Mouse (Mus musculus) skeletal muscle tissue, adult 2 months (tissue): ENCODE measurements around the gene Rbm39.
"Not testable (repeated sequence)": the region's sequence is repeated elsewhere in the genome, so short reads cannot be mapped to it uniquely, and the experiment has no call there.

ENCODE experiments used
- DNase-seq: peaks from one replicate; pipeline ENCODE4 v3.0.0-alpha.2; 2012; ENCODE audit warnings: low read depth, low spot score

The Rbm39 gene

DNA sequence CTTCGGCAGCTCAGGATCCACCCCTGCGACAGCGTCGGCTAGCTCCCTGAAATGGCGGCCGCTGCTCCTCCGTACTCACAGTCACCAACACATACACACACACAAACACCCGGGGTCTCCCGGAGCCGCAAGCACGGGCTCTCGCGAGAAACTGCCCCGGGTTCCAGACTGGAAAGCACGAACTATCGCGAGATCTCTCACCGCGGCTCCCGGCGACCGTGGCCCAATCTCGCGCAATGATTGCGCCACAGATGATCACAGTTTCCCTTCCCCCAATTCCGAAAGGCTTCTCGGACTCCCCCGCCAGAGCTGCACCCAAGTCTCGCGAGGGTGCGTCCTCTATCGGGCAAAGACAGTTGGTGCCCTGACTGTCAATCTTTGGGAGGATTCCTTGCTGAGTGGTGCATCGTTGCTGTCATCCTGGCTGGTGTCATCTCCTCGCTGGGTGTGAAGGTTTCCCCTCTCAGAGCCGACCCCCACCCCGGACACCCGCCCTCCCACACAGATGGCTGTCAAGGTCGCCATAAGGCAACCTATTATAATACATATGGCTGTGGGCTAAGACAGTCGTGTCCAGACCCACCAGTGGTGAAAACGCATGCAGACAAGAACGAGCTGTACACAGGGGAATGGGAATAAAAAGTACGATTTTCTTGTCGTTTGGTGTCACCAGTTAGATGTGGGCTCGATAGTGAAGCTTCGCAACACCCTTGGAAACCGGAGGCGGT lies at the start of gene Rbm39:
TSS of gene Rbm39 (minus strand) at position 145 of the 728 bp plus-strand sequence.
- peak; percentile 100 for DNase-seq

GRCm38 (mm10) chr2:156229171-156229570 lies 49.1 kb upstream of the Rbm39 start:
- DNase-seq: no peak

DNA sequence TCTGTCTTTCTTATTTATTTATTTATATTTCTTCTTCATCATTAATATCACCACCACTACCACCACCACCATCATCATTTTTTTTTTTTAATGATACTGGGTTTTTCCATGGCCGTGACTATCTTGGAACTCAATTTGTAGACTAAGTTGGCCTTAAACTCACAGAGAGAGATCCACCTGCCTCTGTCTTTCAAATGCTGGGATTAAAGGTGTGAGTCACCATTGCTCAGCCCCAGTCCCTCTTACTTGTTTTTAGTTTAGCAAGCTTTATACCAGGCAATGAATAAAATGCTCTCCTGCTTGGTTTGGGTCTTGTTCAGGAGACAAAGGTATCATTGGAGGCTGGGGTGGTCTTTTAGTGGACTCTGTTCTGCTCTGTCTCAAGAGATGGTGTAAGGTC lies 47.7 kb upstream of the Rbm39 start:
- DNase-seq: no peak

DNA sequence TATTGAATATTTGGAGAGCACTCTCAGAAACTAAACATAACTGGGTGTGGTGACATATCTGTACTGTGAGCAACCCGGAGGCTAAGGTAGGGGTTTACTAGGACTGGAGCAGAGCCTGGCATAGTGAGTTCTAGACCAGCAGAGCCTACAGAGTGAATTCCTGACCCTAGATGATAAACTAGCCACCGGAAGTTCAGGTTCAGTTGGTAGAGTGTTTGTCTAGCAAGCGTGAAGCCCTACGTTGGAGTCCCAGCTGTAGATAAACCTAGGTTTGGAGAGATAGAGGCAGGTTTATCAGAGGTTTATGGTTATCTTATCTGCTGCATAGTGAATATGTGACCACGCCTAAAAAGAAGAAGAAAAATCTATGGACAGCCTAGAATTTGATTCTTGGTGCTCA lies 44.0 kb upstream of the Rbm39 start:
- no peak for DNase-seq

- no peak for DNase-seq
These were observed 42.1 kb upstream of the Rbm39 start for GRCm38 (mm10) chr2:156222100-156222499.

- DNase-seq: no peak
These were observed 37.7 kb upstream of the Rbm39 start for GRCm38 (mm10) chr2:156217786-156218185.

DNA sequence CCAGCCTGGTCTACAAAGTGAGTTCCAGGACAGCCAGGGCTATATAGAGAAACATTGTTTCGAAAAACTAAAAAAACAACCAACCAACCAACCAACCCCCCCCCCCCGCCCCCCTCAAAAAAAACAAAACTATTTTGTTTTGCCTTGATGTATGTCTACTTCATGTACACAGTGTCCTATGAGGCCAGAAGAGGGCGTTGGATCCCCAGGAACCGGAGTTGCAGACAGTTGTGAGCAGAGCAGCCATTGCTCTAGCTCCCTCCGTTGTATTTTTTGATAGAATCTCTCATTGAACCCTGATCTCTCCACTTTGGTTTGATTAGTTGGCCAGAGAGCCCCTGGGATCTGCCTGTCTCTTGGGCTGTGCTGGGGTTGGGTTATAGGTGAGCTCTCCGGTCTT lies 23.9 kb upstream of the Rbm39 start:
- no peak for DNase-seq

DNA sequence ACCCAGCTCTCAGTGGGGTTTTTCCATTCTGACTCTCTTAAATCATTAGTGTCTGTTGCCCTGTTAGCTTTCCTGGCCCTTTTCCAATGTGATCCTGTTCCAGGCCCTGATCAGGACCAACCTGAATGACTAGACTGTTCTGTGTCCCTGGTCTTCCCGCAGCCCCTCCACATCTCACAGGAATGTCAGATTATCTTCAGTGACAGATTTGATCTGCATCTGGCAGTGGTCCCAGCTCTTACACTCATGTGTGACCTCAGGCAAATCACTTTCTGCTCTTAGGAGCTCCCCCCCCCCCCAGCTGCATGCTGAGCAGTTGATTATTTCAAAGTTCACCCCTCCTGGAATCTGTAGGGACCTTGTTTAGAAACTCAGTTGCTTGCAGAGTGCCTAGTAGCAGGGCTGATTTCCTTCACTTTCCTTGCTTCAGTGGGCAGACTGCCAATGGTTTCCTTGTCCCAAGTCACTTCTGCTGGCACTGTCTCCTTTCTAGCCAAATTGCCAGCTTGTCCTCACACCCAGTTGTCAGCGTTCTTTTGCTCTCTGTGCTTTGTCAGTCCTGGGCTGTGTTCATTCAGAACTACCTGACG lies 22.9 kb upstream of the Rbm39 start:
- DNase-seq: peak; percentile 83

GRCm38 (mm10) chr2:156201486-156201885 lies 21.4 kb upstream of the Rbm39 start:
- no peak for DNase-seq

- peak; percentile 44 for DNase-seq
These were observed 19.9 kb upstream of the Rbm39 start for GRCm38 (mm10) chr2:156199944-156200343.

DNA sequence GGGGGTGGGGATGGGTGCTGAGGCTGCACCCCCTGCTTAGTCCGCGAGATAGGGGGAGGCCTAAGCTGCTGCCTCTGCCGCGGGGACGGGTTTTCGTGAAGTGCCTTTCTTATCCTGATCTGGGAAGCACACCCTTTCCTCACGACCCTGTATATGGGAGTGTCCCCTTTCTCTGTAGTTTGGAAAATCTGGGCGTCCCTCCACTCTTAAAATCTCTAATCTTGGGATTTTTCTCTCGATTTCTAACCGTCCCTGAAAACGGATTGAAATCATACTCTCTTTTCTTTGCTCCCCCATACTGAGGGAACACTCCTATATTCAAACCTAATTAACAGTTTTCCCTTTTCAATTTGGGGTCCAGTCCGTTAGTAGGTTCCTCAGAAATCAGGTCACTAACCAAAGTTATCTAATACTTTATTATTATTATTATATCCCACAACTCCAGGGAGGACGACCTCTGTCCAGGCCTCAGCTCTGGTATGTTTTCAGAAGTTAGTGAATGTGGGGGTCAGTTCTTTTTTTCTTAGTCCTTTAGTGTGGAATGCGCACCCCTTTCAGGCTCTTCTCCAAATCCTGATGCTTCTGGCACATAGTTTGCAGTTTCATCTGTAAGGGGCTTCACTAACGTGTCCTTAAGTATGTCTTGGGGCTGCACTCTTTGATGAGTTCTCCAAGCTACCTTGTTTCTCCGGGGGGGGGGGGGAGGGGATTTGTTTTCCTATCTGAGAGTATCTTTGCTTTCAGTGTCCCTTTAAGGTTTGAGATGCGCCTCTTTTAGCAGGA lies 17.3 kb upstream of the Rbm39 start:
- DNase-seq: no peak

- peak; percentile 96 for DNase-seq
These were observed 16.5 kb upstream of the Rbm39 start, which contains the start of gene Phf20 for GRCm38 (mm10) chr2:156196302-156197128. Gene Phf20, plus strand, starts transcription at chr2:156196466.

- no peak for DNase-seq
These were observed 14.5 kb upstream of the Rbm39 start for GRCm38 (mm10) chr2:156194571-156194970.

GRCm38 (mm10) chr2:156193066-156193862 lies 13.2 kb upstream of the Rbm39 start:
- no peak for DNase-seq

- DNase-seq: no peak
These were observed 12.0 kb upstream of the Rbm39 start for GRCm38 (mm10) chr2:156192068-156192467.

GRCm38 (mm10) chr2:156191540-156191939 lies 11.5 kb upstream of the Rbm39 start:
- no peak for DNase-seq

GRCm38 (mm10) chr2:156190004-156190896 lies 10.2 kb upstream of the Rbm39 start:
- DNase-seq: no peak

DNA sequence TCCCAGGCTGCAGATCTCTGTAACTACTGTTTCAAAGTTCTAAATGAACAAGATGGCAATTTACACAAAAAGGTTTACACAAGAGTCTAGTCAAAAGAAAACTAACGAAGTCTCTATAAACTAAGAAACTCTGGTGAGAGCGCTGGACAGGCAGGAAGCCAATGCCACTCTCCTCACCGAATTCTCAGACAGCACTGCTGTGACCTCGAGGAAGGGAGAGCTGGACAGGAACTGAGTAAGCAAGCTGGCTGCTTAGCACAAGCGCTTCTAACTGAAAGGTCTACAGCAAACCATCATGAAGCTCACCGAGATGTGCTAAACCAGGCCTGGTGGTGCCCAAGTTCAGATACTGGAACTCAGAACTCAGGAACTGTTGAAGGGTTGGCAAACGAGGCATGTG lies 9.2 kb upstream of the Rbm39 start:
- not testable (repeated sequence) for DNase-seq

GRCm38 (mm10) chr2:156181592-156181991 lies 1.6 kb upstream of the Rbm39 start:
- no peak for DNase-seq
